Mouse (Mus musculus): ENCODE results near the gene Ap3d1.

GRCm38 (mm10) chr10:80669018-80669417 lies 73.0 kb downstream of the Ap3d1 start:
- no peak for TF ChIP-seq CTCF (IDR thresholded peaks at IDR 0.05; ENCODE audit: extremely low read depth, insufficient read depth, insufficient read length, insufficient replicate concordance)
- TF ChIP-seq POLR2A (IDR thresholded peaks at IDR 0.05; ENCODE audit: low read depth, low read length), result no peak
